ENCODE assay signal across 8 mouse cellular contexts in genomic region chr3:133754911-133755259, GRCm38 (mm10).
DNase-seq lines count a peak whose midpoint lies in the region; ATAC-seq and TF ChIP-seq lines count a peak whose summit lies in the region.

No protein-coding gene starts in this region.

- peak; percentile 10 for DNase-seq in thymus, postnatal 0 days (ENCODE audit: low spot score)
- no peak for DNase-seq in thymus, postnatal 36 days
- peak; percentile 71 to 84 for DNase-seq in cerebellum, postnatal 25 days
- DNase-seq in kidney, postnatal 25 days = peak; percentile 85 to 88
- no peak for DNase-seq in lung, postnatal 0 days (ENCODE audit: low spot score)
- DNase-seq in retina, postnatal 1 day = peak; percentile 69
- no peak for DNase-seq in thymus, postnatal 10 days (ENCODE audit: low spot score in 2 of 2)

- WGBS in heart, embryonic 14.5 days = 8% methylated on average over 3 of the region's 3 CpGs
- 10% methylated on average over 3 of the region's 3 CpGs for WGBS in lung, postnatal 0 days

- H3K4me2 ChIP-seq in heart, embryonic 14.5 days (ENCODE audit: low read length) = peak overlapping the region; percentile 34
- H3K4me2 ChIP-seq in lung, postnatal 0 days (replicated peaks; ENCODE audit: low read depth, low read length) = 0 out of 2 replicates have a peak overlapping the region, but pooled peaks have one; percentile 3

- no peak for TF ChIP-seq CTCF in lung, postnatal 0 days (IDR thresholded peaks at IDR 0.05)

- no peaks in the 10 kb centered on the region for H3K36me3 ChIP-seq in heart, embryonic 14.5 days (ENCODE audit: control insufficient read depth, insufficient read depth, low read length)
- H3K36me3 ChIP-seq in lung, postnatal 0 days (ENCODE audit: insufficient read depth, low read length) = no peaks in the 10 kb centered on the region

- H3K27me3 ChIP-seq in heart, embryonic 14.5 days (ENCODE audit: control insufficient read depth, insufficient read depth, low read length) = no peaks in the 10 kb centered on the region
- no peaks in the 10 kb centered on the region for H3K27me3 ChIP-seq in lung, postnatal 0 days (replicated peaks; ENCODE audit: insufficient read depth, low read length)

- no peak overlapping the region for H3K4me3 ChIP-seq in heart, embryonic 14.5 days (ENCODE audit: control insufficient read depth in 1 of 2, insufficient read depth in 1 of 2, low read depth in 1 of 2, low read length in 2 of 2)
- no peak overlapping the region for H3K4me3 ChIP-seq in lung, postnatal 0 days (ENCODE audit: low read depth, low read length)

- no peak for TF ChIP-seq EP300 in lung, postnatal 0 days (IDR thresholded peaks at IDR 0.05)

- no peaks in the 10 kb centered on the region for H3K9me3 ChIP-seq in heart, embryonic 14.5 days (ENCODE audit: control insufficient read depth, low read length)
- no peaks in the 10 kb centered on the region for H3K9me3 ChIP-seq in lung, postnatal 0 days (ENCODE audit: low read length)

- peaks cover 10 to 27% of the 10 kb centered on the region in 2 experiments for H3K4me1 ChIP-seq in heart, embryonic 14.5 days (ENCODE audit: control insufficient read depth in 2 of 2, insufficient read depth in 2 of 2, low read length in 2 of 2)
- peaks cover 20% of the 10 kb centered on the region; the same call in 1 of the 2 replicates for H3K4me1 ChIP-seq in lung, postnatal 0 days (ENCODE audit: insufficient read depth, low read depth, low read length)

- no peak for ATAC-seq in heart, embryonic 14.5 days (ENCODE audit: insufficient number of reproducible peaks, insufficient read depth, low FRiP score, low read depth)
- ATAC-seq in lung, postnatal 0 days = no peak

- no peak overlapping the region for H3K9ac ChIP-seq in heart, embryonic 14.5 days (ENCODE audit: low read length)
- H3K9ac ChIP-seq in lung, postnatal 0 days (replicated peaks; ENCODE audit: low read depth) = no peak overlapping the region; the same call in 1 of the 2 replicates

- no peak overlapping the region for H3K27ac ChIP-seq in heart, embryonic 14.5 days (replicated peaks in 1 of 2; ENCODE audit: control insufficient read depth in 1 of 2, insufficient read depth in 1 of 2, low read depth in 2 of 2, low read length in 2 of 2)
- H3K27ac ChIP-seq in lung, postnatal 0 days (ENCODE audit: low read length) = peak overlapping the region; percentile 35; the same call in 1 of the 2 replicates

Comparison
In these comparisons a context has a peak if more than half of its experiments do, and no peak if none do; other contexts are left out.
1. DNase-seq: peak in thymus, postnatal 0 days (single experiment), cerebellum, postnatal 25 days (2 of 2), kidney, postnatal 25 days (2 of 2) and retina, postnatal 1 day (single experiment); none in thymus, postnatal 36 days (0 of 2), lung, postnatal 0 days (single experiment) and thymus, postnatal 10 days (0 of 2).